Mouse (Mus musculus): Measurements from ENCODE around the gene Ccng1. TPM values are rescaled to one million over a fixed set of nuclear protein-coding genes. Genes with fewer than 3 reads are reported as not detected.

Gene Ccng1
- 53.0 and 66.9 TPM in 2 replicates for polyA plus RNA-seq (2012; rRNA removed)

- peak; percentile 75 for DNase-seq (ENCODE audit: low spot score)
These were observed at the start of gene Ccng1 for GRCm38 (mm10) chr11:40755109-40755627. Gene Ccng1, minus strand, starts transcription at chr11:40755311.

- DNase-seq (ENCODE audit: low spot score): no peak
These were observed 35.2 kb upstream of the Ccng1 start for GRCm38 (mm10) chr11:40790307-40790706.

GRCm38 (mm10) chr11:40789701-40790100 lies 34.6 kb upstream of the Ccng1 start:
- DNase-seq (ENCODE audit: low spot score): no peak

GRCm38 (mm10) chr11:40786900-40787299 lies 31.8 kb upstream of the Ccng1 start:
- DNase-seq (ENCODE audit: low spot score): no peak

DNA sequence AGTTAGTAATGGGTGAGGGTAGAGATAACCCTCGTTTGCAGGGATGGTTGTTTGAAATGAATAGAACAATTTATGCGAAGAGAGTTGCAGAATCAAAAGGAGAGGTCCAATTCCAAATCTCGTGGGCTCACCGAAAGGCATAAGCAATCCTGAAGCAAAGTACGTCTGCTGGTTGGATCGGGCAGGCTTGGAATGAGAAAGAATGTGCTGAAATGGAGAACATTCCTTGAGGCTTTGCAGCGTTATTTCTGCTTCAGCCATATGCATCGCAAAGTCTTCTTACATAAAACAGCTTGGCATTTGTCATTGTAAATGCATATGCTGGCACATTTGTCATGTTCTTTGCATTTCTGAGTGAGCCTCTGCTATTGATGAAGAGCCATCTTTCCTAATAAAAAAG lies 29.2 kb upstream of the Ccng1 start:
- no peak for DNase-seq (ENCODE audit: low spot score)

GRCm38 (mm10) chr11:40783346-40783745 lies 28.2 kb upstream of the Ccng1 start:
- DNase-seq (ENCODE audit: low spot score): no peak

DNA sequence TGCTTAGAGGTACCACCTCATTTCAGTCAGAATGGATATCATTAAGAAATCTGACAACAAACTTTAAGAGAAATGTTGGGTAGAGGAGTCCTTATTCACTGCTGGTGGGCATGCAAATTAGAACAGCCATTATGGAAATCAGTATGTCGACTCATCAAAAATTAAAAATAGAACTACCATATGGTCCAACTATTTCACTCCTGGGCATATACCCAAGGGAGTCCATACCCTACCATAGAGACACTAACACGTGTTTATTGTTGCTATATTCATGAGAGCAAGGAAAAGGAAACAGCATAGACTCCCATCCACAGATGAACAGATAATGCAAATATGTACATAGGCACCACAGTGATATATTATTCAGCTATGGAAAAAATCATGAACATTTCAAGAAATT lies 26.7 kb upstream of the Ccng1 start:
- no peak for DNase-seq (ENCODE audit: low spot score)

GRCm38 (mm10) chr11:40775315-40776269 lies 20.5 kb upstream of the Ccng1 start:
- no peak for DNase-seq (ENCODE audit: low spot score)

DNA sequence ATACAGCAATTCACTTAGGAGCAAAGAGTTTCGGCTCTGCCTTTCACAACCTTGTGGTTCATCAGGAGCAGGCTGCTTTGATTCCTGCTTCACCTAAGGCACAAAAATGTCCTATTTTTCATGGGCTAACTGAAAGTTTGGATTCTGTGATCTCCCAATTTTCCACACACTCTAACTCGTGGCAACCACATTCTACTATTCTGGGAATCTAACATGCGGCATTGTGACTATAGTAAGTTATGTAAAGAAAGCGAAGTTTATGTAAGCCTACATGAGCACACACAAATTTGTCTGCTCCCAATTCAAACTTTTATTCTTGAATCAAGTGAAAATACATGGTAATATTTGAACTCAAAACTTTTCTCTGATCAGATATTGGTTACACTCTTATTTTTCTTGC lies 9.6 kb upstream of the Ccng1 start:
- no peak for DNase-seq (ENCODE audit: low spot score)

GRCm38 (mm10) chr11:40763395-40763794 lies 8.3 kb upstream of the Ccng1 start:
- no peak for DNase-seq (ENCODE audit: low spot score)

DNA sequence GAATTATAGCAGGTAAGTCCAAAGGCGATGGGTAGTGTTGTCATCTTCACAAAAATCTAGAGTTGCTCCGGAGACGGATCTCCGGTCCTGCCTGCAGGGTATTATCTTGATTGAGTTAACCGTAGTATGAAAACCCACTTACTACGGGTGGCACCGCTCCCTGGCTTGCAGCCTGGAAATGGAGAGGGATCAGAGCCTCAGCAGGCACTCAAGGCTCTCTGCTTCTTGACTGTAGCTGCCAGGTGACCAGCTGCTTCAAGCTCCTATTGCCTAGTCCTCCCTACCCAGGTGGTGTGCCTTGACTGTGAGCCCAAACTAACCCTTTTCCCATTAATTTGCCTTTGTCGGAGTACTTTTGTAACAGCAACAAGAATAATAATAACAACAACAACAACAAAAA lies 4.8 kb upstream of the Ccng1 start:
- no peak for DNase-seq (ENCODE audit: low spot score)

- DNase-seq (ENCODE audit: low spot score): no peak
These were observed 857 bp upstream of the Ccng1 start for GRCm38 (mm10) chr11:40755968-40756367.

DNA sequence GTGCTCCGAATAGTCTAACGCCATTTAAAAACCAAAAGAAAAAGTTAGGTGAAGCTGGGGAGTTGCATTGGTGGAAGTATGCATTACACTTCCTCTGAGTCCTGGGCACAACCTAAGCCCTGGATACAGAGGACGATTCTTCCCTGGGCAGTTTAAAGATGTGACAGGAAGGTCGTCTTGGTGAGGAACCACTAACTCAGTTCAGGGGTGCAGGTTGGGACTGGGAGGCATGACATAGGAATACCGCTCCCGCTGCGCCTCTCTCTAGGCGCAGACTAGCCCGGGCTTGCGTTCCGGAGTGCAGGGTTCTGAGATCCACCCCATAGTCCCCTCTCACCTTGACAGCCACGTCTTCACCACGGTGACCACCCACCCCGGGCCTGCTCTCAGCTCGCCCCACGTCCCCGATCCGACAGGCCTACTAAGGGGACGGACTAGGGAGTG lies 425 bp downstream of the Ccng1 start:
- DNase-seq (ENCODE audit: low spot score): no peak

- DNase-seq (ENCODE audit: low spot score): no peak
These were observed 1.3 kb downstream of the Ccng1 start for GRCm38 (mm10) chr11:40753836-40754235.

DNA sequence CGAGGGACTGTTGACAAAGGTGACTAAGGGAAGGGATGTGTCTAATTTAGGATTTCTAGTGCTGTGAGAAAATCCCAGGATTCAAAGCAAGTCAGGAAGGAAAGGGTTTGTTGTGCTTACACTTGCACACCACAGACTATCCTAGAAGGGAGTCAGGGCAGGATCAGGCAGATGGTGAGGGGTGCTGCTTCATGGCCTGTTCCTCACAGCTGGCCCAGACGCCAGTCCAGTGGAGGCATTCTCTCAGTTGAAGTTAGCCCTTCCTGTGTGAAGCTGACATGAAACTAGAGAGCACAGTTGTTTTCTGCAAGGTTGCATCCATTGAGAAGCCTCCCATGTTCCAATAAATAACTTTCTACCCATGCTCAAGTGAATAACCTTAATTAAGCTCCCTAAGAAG lies 7.4 kb downstream of the Ccng1 start:
- DNase-seq (ENCODE audit: low spot score): no peak

- DNase-seq (ENCODE audit: low spot score): no peak
These were observed 8.8 kb downstream of the Ccng1 start for GRCm38 (mm10) chr11:40746361-40746760.

GRCm38 (mm10) chr11:40744348-40744747 lies 10.8 kb downstream of the Ccng1 start:
- DNase-seq (ENCODE audit: low spot score): no peak

- no peak for DNase-seq (ENCODE audit: low spot score)
These were observed 13.4 kb downstream of the Ccng1 start for GRCm38 (mm10) chr11:40741605-40742262.

- no peak for DNase-seq (ENCODE audit: low spot score)
These were observed 17.7 kb downstream of the Ccng1 start for GRCm38 (mm10) chr11:40737369-40737768.

DNA sequence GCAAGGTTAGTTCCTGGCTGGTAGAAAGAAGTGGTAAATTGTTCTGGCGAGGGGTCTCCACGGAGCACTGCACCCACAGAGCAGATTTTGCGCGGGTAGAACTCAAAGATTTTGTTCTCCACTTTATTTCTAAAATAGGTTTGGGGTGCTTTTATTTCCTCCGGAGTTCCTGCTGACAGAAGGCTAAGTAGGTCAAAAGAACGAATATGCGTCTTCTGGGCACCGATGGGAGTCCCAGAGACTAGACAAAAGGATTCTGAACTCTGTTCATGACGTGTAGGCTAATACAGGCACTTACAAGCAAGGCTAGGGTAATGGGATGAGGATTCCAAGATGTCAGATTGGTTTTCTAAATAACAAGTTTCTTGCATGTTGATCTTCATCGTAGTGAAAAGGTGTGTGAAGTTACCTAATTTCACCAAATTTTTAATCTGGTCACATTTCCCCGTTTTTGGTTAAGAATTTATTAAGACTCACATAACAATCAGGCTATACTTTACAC lies 20.8 kb downstream of the Ccng1 start:
- no peak for DNase-seq (ENCODE audit: low spot score)

DNA sequence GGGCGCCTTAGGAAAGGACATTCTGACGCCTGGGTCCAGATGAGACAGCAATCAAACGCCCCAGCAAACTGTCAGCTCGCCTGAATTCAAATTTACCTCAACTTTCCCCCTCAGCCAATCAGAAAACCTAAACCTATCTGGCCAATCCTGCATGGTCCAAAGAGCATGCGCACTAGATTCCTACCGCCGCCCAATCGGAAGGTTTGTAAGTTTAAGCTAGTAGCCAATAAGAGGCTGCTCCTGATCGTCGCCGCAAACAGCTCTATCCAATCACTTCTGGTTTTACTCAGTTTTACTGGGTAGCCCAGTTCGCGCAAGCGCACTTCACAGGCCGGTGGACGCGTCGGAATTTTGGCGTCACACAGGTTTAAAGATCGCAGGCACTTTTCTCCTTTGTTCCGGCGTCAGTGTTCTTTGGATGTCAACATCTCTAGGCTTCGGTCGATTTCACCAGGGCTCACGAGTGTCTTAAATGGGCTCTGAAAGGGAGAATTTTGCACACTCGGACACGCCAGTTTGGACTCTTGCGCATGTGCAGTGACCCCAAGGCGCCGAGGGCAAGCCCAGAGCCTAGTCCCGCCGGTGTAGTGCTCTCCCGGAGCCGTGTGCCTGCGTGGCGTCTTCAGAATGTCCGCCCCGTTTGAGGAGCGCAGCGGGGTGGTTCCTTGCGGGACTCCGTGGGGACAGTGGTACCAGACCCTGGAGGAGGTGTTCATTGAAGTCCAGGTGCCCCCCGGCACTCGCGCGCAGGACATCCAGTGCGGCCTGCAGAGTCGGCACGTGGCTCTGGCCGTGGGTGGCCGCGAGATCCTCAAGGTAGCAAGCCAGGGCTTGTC lies 21.6 kb downstream of the Ccng1 start, which contains the start of the genes Hmmr and Nudcd2:
TSS of gene Hmmr (minus strand) at position 84 of the 836 bp plus-strand sequence.
TSS of gene Nudcd2 (plus strand) at position 329 of the 836 bp plus-strand sequence.
- peak; percentile 80 for DNase-seq (ENCODE audit: low spot score)

Measured in urinary bladder, adult 2 months (tissue).